Mouse (Mus musculus) spleen, adult 2 months (tissue): Measurements from ENCODE around the gene Tubb5.
A peak's percentile ranks its signal among the peaks of the same experiment; 100 is the strongest.

ENCODE experiments used
- CTCF ChIP-seq: fragments of 200-500 bp; IDR thresholded peaks from 2 replicates; pipeline ENCODE4 v1.5.1; 2011; ENCODE audit warnings: mild to moderate bottlenecking, inconsistent platforms; ENCODE audit not compliant: insufficient read depth, insufficient read length, insufficient replicate concordance; ENCODE audit errors: extremely low read depth
- POLR2A ChIP-seq: fragments of 200-500 bp; IDR thresholded peaks from 2 replicates; pipeline ENCODE4 v1.6.1; 2011; ENCODE audit warnings: low read depth, low read length, inconsistent platforms

- peak; percentile 50; the same call in 1 of the 2 replicates for TF ChIP-seq CTCF
- no peak for TF ChIP-seq POLR2A
Observed at GRCm38 (mm10) chr17:35836178-35836965, 1.7 kb downstream of the Tubb5 start.
